Mouse (Mus musculus) limb, embryonic 14.5 days (tissue): ENCODE data around the gene Gm38431. TPM values are rescaled to one million over a fixed set of nuclear protein-coding genes. Genes with fewer than 3 reads are reported as not detected.

Experiments
- ATAC-seq: fragments of 200-750 bp; cut with Nextera tagmentation; 2 replicates; pipeline ENCODE4 v1.8.0; 2017; ENCODE audit warnings: low read depth, moderate number of reproducible peaks, moderate TSS enrichment; ENCODE audit not compliant: low FRiP score
- DNase-seq: peaks from one replicate; pipeline ENCODE4 v3.0.0-alpha.2; 2015; ENCODE audit warnings: low spot score
- H3K27ac ChIP-seq: fragments of 300-500 bp; sonication (generic); replicated peaks from 2 replicates; pipeline ENCODE4 v1.5.1; 2014; ENCODE audit warnings: low read depth, mild to moderate bottlenecking, low read length, moderate library complexity, mixed read lengths
- H3K27me3 ChIP-seq: fragments of 300-500 bp; sonication (generic); 2 replicates; pipeline ENCODE4 v1.6.1; 2014; ENCODE audit warnings: low read length, mixed read lengths; ENCODE audit not compliant: control insufficient read depth, insufficient read depth
- H3K36me3 ChIP-seq: fragments of 300-500 bp; sonication (generic); 2 replicates; pipeline ENCODE4 v1.6.1; 2014; ENCODE audit warnings: mild to moderate bottlenecking, low read length, moderate library complexity, mixed read lengths; ENCODE audit not compliant: control insufficient read depth, insufficient read depth
- H3K4me1 ChIP-seq: fragments of 300-500 bp; sonication (generic); 2 replicates; pipeline ENCODE4 v1.6.1; 2014; ENCODE audit warnings: antibody characterized with exemption, low read length, mixed read lengths; ENCODE audit not compliant: control insufficient read depth, insufficient read depth
- H3K4me2 ChIP-seq: fragments of 300-500 bp; sonication (generic); replicated peaks from 2 replicates; pipeline ENCODE4 v1.6.1; 2014; ENCODE audit warnings: low read depth, mild to moderate bottlenecking, low read length, moderate library complexity; ENCODE audit not compliant: severe bottlenecking
- H3K4me3 ChIP-seq: fragments of 300-500 bp; sonication (generic); replicated peaks from 2 replicates; pipeline ENCODE4 v1.5.1; 2014; ENCODE audit warnings: low read length
- H3K9ac ChIP-seq: fragments of 300-500 bp; sonication (generic); 2 replicates; pipeline ENCODE4 v1.6.1; 2014; ENCODE audit warnings: mild to moderate bottlenecking, low read depth, low read length, moderate library complexity; ENCODE audit not compliant: severe bottlenecking
- H3K9me3 ChIP-seq: fragments of 300-500 bp; sonication (generic); 2 replicates; pipeline ENCODE4 v1.6.1; 2016; ENCODE audit warnings: low read length; ENCODE audit not compliant: control insufficient read depth
- POLR2A ChIP-seq: fragments of 200-500 bp; IDR thresholded peaks from 2 replicates; pipeline ENCODE4 v1.8.0; 2012; ENCODE audit warnings: inconsistent platforms, mild to moderate bottlenecking, moderate library complexity, borderline replicate concordance; ENCODE audit not compliant: insufficient read depth, insufficient read length; ENCODE audit errors: extremely low read depth
- WGBS: fragments of 180-500 bp; shearing (Covaris S2); extraction: QIAGEN DNeasy Blood & Tissue Kit; methylation state at CpG from one replicate; pipeline ENCODE4 v1.1.7; 2014; 5-methylcytosine and 5-hydroxymethylcytosine counted together
- polyA plus RNA-seq, 2 experiments: library from polyadenylated mRNA; depleted of rRNA in 1 of 2; stranded (reverse) in 1 of 2; unstranded in 1 of 2; fragments of >200 nt; fragmentation: Nextera tagmentation in 1 of 2; extraction: Ambion mirVana in 1 of 2; gene quantifications; 2 replicates each; pipeline versions ENCODE4 v1.2.1 to v1.2.3; 2012 to 2014

Gm38431 gene
- polyA plus RNA-seq, 2 experiments = 1.6 to 5.9 TPM

GRCm38 (mm10) chr9:21105760-21106564 lies 14.2 kb upstream of the Gm38431 start:
- DNase-seq (no peak), ATAC-seq (no peak)
- Histone ChIP-seq H3K9ac (no peak overlapping the region), H3K4me1 (no peaks in the 10 kb centered on the region), H3K27me3 (no peaks in the 10 kb centered on the region), H3K4me2 (no peak overlapping the region), H3K27ac (no peak overlapping the region), H3K9me3 (no peaks in the 10 kb centered on the region), H3K4me3 (no peak overlapping the region), H3K36me3 (peaks cover 3% of the 10 kb centered on the region; the same call in 1 of the 2 replicates)
- 72% methylated on average over 5 of the region's 5 CpGs for WGBS
- TF ChIP-seq POLR2A = no peak

- TF ChIP-seq POLR2A = no peak
- no peak overlapping the region for H3K27ac ChIP-seq
- WGBS = 81% methylated on average over 6 of the region's 6 CpGs
- H3K36me3 ChIP-seq = peaks cover 3% of the 10 kb centered on the region; the same call in 1 of the 2 replicates
- no peak for DNase-seq
- H3K4me3 ChIP-seq = no peak overlapping the region
- no peak for ATAC-seq
- no peak overlapping the region for H3K9ac ChIP-seq
- H3K4me1 ChIP-seq = no peaks in the 10 kb centered on the region
- H3K4me2 ChIP-seq = no peak overlapping the region
- no peaks in the 10 kb centered on the region for H3K9me3 ChIP-seq
- H3K27me3 ChIP-seq = no peaks in the 10 kb centered on the region
Measured at GRCm38 (mm10) chr9:21104814-21105213, 13.0 kb upstream of the Gm38431 start.

GRCm38 (mm10) chr9:21102076-21102475 lies 10.3 kb upstream of the Gm38431 start:
- WGBS = 93% methylated on average over 2 of the region's 2 CpGs
- H3K27me3 ChIP-seq = no peaks in the 10 kb centered on the region

GRCm38 (mm10) chr9:21100447-21101161 lies 8.8 kb upstream of the Gm38431 start:
- Histone ChIP-seq H3K9me3 (no peaks in the 10 kb centered on the region), H3K4me3 (no peak overlapping the region), H3K4me1 (no peaks in the 10 kb centered on the region), H3K4me2 (no peak overlapping the region), H3K27me3 (no peaks in the 10 kb centered on the region), H3K9ac (0 out of 2 replicates have a peak overlapping the region, but pooled peaks have one; percentile 31), H3K36me3 (no peaks in the 10 kb centered on the region), H3K27ac (no peak overlapping the region)
- WGBS = 47% methylated on average over 15 of the region's 15 CpGs
- ATAC-seq (no peak), DNase-seq (no peak)
- no peak for TF ChIP-seq POLR2A

More at GRCm38 (mm10) chr9:21102076-21102475, 10.3 kb upstream of the Gm38431 start:
- Histone ChIP-seq H3K27ac (no peak overlapping the region), H3K9me3 (no peaks in the 10 kb centered on the region), H3K4me1 (no peaks in the 10 kb centered on the region), H3K4me2 (no peak overlapping the region), H3K9ac (no peak overlapping the region), H3K36me3 (0 out of 2 replicates have a peak, but pooled peaks cover 3% of the 10 kb centered on the region), H3K4me3 (no peak overlapping the region)
- ATAC-seq (no peak), DNase-seq (no peak)
- TF ChIP-seq POLR2A = no peak

GRCm38 (mm10) chr9:21097793-21098192 lies 6.0 kb upstream of the Gm38431 start:
- 79% methylated on average over 8 of the region's 8 CpGs for WGBS
- Histone ChIP-seq H3K36me3 (no peaks in the 10 kb centered on the region), H3K4me1 (no peaks in the 10 kb centered on the region), H3K27me3 (no peaks in the 10 kb centered on the region), H3K4me2 (no peak overlapping the region), H3K27ac (no peak overlapping the region), H3K4me3 (no peak overlapping the region), H3K9me3 (no peaks in the 10 kb centered on the region), H3K9ac (no peak overlapping the region)
- ATAC-seq (no peak), DNase-seq (no peak)
- TF ChIP-seq POLR2A = no peak
